Mouse (Mus musculus): ENCODE results near the gene Trpm8. TPM values are rescaled to one million over a fixed set of nuclear protein-coding genes. Genes with fewer than 3 reads are reported as not detected.

The Trpm8 gene
- polyA plus RNA-seq, 1 experiment from 2014 or later: not detected

DNA sequence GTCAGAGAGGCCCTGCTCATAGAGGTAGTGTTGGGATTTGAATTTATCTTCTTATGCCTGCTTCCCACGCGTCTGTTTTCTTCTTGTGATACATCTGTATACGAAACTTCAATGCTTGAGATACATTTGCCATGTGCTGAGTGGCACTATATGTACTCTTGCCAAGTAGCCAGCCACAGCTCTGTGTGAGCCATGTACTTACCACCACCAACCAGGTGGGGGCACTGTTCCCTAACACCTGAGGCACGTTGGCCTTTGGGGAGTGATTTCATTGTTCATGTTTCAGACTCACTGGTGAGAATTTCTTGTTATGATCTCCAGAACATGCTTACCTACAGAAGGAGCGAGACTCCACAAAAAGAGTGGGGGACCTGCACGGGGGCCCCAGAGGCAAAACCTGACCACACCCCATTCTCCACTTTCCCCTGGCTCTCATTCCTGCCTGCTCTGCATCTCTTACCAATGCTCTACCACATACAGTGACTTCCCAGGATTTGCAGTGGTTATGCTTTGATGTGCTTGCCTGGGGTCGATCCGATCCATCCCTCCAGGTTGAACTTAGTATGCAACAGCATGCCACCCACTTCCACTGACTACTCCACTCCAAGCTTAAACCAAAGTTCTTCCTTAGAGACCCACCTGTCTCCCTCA, 147.3 kb downstream of the Trpm8 start:
- no peak overlapping the region for H3K4me2 ChIP-seq (replicated peaks)
- no peaks in the 10 kb centered on the region for H3K27me3 ChIP-seq (replicated peaks)
- H3K4me1 ChIP-seq: 0 out of 2 replicates have a peak, but pooled peaks cover 5% of the 10 kb centered on the region
- H3K36me3 ChIP-seq: no peaks in the 10 kb centered on the region
- no peak overlapping the region for H3K4me3 ChIP-seq
- peak; percentile 66; the same call in 1 of the 2 replicates for ATAC-seq (ENCODE audit: low FRiP score, low read depth)
- WGBS: 24% methylated on average over 8 of the region's 8 CpGs
- H3K27ac ChIP-seq: no peak overlapping the region
- no peaks in the 10 kb centered on the region for H3K9me3 ChIP-seq
- no peak overlapping the region for H3K9ac ChIP-seq

DNA sequence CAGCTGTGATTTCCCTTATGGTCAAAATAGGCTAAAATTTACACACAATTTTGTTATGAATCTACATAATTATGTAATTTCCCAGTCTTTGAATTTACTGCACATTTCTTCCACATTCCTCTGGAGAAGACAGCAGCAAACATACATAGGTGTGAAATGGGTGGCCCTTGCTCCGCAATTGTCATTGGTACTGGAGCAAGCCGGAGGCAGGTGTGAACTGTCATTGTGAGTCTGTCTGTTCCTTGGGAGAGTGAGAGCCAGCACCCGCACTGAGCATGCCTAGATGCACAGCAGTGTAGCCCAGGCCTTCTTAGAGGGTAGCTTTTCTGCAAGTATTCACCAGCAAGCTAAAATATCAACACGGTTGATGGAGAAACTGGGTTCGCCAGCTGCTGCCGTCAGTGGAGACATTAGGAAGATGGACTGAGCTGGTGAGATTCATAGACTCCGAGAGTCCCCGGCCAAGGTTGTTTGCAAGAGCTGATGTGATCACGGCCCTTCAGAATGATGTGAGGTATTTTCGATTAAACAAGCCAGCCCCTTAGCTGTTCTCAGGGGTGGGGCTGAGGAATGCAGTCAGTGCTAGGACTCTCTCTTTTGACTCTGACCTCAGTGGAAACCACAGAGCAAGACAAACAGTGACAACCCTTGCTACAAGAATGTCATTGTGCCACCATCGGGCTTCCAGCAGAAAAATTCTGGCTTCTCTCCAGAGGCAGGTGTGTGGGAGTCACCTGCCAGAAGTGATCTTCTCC, 150.7 kb downstream of the Trpm8 start:
- no peak overlapping the region for H3K4me3 ChIP-seq
- 78% methylated on average over 11 of the region's 11 CpGs for WGBS

DNA sequence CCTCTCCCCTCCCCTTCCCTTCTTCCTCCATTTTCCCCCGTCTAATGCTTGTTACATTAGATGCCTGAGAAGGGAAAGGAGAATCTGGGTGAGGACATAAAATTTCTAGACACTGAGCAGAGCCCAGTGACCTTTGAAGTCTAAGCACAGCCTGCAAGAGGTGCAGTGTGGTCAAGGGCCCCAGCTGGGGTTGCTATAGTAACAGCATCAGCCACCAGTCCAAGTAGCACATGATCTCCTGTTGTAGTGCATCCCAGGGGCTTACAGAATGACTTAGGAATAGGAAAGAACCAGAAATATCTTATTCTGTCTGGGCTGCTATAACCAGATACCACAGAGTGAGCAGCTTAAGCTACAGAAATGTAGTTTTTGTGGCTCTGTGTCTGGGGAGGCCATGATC, 152.0 kb downstream of the Trpm8 start:
- Histone ChIP-seq H3K4me1 (0 out of 2 replicates have a peak, but pooled peaks cover 5% of the 10 kb centered on the region), H3K4me3 (no peak overlapping the region), H3K9me3 (no peaks in the 10 kb centered on the region), H3K4me2 (replicated peaks) (no peak overlapping the region), H3K27ac (no peak overlapping the region), H3K9ac (no peak overlapping the region), H3K36me3 (no peaks in the 10 kb centered on the region), H3K27me3 (replicated peaks) (no peaks in the 10 kb centered on the region)
- ATAC-seq (ENCODE audit: low FRiP score, low read depth): no peak
- WGBS: 15% methylated on average over 1 of the region's 1 CpGs

More for the DNA sequence above, 150.7 kb downstream of the Trpm8 start:
- no peaks in the 10 kb centered on the region for H3K36me3 ChIP-seq
- H3K27ac ChIP-seq: no peak overlapping the region
- H3K4me2 ChIP-seq (replicated peaks): no peak overlapping the region
- H3K4me1 ChIP-seq: 0 out of 2 replicates have a peak, but pooled peaks cover 5% of the 10 kb centered on the region
- no peaks in the 10 kb centered on the region for H3K27me3 ChIP-seq (replicated peaks)
- H3K9ac ChIP-seq: no peak overlapping the region
- H3K9me3 ChIP-seq: no peaks in the 10 kb centered on the region
- no peak for ATAC-seq (ENCODE audit: low FRiP score, low read depth)

DNA sequence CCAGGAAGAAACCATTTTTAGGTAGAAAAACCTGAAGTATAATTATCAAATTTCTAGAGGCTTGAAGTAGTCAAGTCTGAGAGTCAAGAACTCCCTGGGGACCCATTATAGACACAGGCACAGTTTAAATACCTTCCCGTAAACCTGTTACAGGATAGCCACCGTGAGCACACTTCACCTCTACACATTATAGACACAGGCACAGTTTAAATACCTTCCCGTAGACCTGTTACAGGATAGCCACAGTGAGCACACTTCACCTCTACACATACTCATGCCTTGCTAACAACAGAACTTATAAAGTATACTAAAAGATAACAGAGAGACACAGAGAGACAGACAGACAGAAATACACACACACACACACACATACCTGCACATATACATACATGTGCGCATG, 153.8 kb downstream of the Trpm8 start:
- 79% methylated on average over 4 of the region's 4 CpGs for WGBS
- Histone ChIP-seq H3K27me3 (replicated peaks) (no peaks in the 10 kb centered on the region), H3K36me3 (no peaks in the 10 kb centered on the region), H3K27ac (no peak overlapping the region), H3K9ac (no peak overlapping the region), H3K4me1 (0 out of 2 replicates have a peak, but pooled peaks cover 5% of the 10 kb centered on the region), H3K4me3 (no peak overlapping the region), H3K9me3 (no peaks in the 10 kb centered on the region), H3K4me2 (replicated peaks) (no peak overlapping the region)
- no peak for ATAC-seq (ENCODE audit: low FRiP score, low read depth)

DNA sequence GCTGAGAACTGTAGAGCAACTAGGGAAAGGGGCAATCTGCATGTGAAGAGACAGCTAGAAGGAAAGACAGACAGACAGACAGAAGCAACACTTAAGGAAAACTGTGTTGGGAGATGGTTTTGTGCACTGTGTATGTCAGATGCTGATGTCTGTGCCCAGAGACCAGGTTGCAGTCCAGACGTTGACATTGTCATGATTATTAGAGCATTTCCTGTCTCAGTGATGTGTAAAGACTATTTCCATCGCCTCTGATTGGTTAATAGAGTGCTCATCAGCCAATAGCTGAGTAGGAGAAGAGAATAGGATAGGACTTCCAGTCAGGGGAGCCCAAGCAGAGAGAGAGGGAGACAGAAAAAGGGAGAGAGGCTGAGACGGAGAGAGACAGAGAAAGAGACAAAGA, 155.1 kb downstream of the Trpm8 start:
- ATAC-seq (ENCODE audit: low FRiP score, low read depth): no peak
- Histone ChIP-seq H3K4me3 (no peak overlapping the region), H3K4me2 (replicated peaks) (no peak overlapping the region), H3K36me3 (no peaks in the 10 kb centered on the region), H3K9me3 (no peaks in the 10 kb centered on the region), H3K27me3 (replicated peaks) (no peaks in the 10 kb centered on the region), H3K27ac (no peak overlapping the region), H3K4me1 (0 out of 2 replicates have a peak, but pooled peaks cover 5% of the 10 kb centered on the region), H3K9ac (no peak overlapping the region)
- 45% methylated on average over 3 of the region's 3 CpGs for WGBS

DNA sequence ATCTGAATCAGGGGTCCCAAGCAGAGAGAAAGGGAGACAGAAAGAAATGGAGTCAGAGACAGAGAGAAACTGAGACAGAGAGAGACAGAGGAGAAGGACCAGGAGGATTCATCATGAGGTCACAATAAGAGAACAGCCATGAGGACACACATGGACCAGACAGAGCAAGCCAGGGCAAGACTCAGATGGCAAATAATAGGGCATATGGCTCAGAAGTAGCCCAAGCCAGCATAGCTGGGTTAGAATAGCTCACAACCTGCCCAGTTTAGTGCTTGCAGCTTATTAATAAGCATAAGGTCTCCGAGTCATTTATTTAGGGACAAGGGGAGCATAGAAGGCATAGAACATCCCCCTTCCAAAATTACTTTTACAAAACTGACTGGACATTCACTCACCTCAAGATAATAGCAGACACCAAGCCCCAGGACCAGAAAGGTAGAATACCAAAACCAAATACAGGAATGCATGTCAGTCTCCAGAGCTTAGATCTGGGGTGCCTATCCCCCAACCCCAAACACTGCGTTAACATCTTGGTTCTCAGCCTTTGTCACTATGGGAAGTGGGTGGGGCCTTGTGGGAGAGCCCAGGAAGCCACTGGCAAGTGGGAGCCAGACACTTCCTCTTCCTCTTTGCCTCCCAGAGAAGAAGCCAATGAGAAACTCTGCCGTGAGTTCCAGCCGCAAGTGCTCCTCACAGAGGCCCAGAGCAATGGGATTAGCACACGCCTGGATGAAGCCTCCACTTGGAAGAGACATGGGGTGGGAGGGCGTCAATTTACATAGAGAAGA, 155.8 kb downstream of the Trpm8 start:
- Histone ChIP-seq H3K9me3 (no peaks in the 10 kb centered on the region), H3K4me1 (0 out of 2 replicates have a peak, but pooled peaks cover 5% of the 10 kb centered on the region), H3K4me3 (no peak overlapping the region), H3K9ac (no peak overlapping the region), H3K36me3 (no peaks in the 10 kb centered on the region), H3K27ac (no peak overlapping the region), H3K27me3 (replicated peaks) (no peaks in the 10 kb centered on the region), H3K4me2 (replicated peaks) (no peak overlapping the region)
- no peak for ATAC-seq (ENCODE audit: low FRiP score, low read depth)
- 74% methylated on average over 6 of the region's 6 CpGs for WGBS

DNA sequence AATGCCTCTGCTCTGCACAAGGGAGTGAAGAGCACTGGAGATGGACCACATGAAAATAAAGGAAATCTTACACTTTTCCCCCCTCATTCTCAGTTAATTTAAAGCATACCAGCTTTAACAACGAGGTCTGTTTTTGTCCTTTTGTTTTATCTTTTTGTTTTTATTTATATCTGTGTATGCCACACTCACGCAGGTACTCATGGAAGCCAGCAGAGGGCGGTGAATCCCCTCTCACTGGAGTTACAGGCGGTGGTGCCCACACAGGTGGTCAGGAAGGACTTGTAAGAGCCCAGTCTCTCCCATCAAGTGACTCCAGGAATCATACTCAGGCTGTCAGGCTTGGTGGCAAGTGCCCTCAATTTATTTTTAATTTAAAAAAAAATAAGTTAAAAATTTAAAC, 156.6 kb downstream of the Trpm8 start:
- Histone ChIP-seq H3K9ac (no peak overlapping the region), H3K4me1 (0 out of 2 replicates have a peak, but pooled peaks cover 5% of the 10 kb centered on the region), H3K36me3 (no peaks in the 10 kb centered on the region), H3K4me2 (replicated peaks) (no peak overlapping the region), H3K27me3 (replicated peaks) (no peaks in the 10 kb centered on the region), H3K9me3 (no peaks in the 10 kb centered on the region), H3K27ac (no peak overlapping the region), H3K4me3 (no peak overlapping the region)
- 76% methylated on average over 4 of the region's 4 CpGs for WGBS
- no peak for ATAC-seq (ENCODE audit: low FRiP score, low read depth)

DNA sequence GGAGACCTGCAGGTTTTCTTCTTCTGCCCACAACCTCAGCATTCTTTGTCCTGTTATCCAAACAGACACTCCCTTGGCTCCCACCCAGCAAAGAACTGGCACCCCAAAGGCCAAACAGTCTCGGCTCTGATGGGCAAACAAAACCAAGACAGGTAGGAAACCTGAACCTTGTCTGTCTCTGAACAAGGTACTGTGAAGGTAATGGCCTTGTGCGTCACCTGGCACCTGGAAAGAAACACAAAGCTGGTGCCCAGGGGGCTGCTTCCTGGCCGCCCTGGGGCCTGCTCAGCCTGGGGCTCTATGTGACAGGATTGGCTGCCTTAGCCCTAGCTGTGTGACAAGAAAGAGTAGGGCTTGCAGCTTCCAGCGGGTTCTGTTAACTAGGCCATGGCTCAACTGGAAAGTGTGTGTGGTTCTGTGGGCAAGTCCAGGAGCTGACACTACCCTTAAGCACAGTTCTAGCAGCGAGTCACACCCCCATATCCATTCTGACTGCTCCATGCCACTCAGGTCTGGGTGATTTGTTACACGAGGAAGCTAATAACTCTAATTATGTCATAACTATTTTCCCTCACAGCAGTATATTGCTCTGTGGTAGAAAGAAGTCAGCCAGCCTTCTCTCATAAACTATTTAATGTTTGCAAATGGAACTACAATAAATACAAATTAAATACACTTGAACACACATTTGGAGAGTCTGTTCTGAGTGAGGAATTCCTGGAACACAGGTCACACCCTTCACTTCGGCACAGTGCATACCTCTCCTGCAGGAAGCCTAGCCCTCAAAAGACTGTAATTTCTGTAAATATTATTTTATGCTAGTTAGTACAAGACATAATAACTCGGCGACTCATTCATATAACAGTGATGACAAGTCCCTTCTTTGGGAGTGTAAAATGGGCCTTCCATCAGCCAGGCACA, 160.0 kb downstream of the Trpm8 start:
- Histone ChIP-seq H3K4me1 (no peaks in the 10 kb centered on the region), H3K27me3 (replicated peaks) (no peaks in the 10 kb centered on the region), H3K4me2 (replicated peaks) (no peak overlapping the region), H3K9me3 (no peaks in the 10 kb centered on the region), H3K27ac (no peak overlapping the region), H3K9ac (no peak overlapping the region), H3K36me3 (no peaks in the 10 kb centered on the region), H3K4me3 (no peak overlapping the region)
- WGBS: 80% methylated on average over 9 of the region's 9 CpGs
- ATAC-seq (ENCODE audit: low FRiP score, low read depth): no peak

Other genes starting within 250 kb of the Trpm8 start
- not detected in 2 replicates for gene Ugt1a10, start 222.3 kb upstream of the Trpm8 start, polyA plus RNA-seq (2016; fragmentation: Nextera tagmentation; extraction: Ambion mirVana)
- gene Ugt1a9, start 206.9 kb upstream of the Trpm8 start, polyA plus RNA-seq (2016; fragmentation: Nextera tagmentation; extraction: Ambion mirVana): not detected in 2 replicates
- gene Ugt1a8, start 189.8 kb upstream of the Trpm8 start, polyA plus RNA-seq (2016; fragmentation: Nextera tagmentation; extraction: Ambion mirVana): not detected in 2 replicates
- gene Ugt1a7c, start 182.6 kb upstream of the Trpm8 start, polyA plus RNA-seq (2016; fragmentation: Nextera tagmentation; extraction: Ambion mirVana): 0.79 and 0.98 TPM in 2 replicates
- gene Ugt1a6b, start 174.4 kb upstream of the Trpm8 start, polyA plus RNA-seq (2016; fragmentation: Nextera tagmentation; extraction: Ambion mirVana): not detected in 2 replicates
- 0.09 and 0.65 TPM in 2 replicates for gene Ugt1a6a, start 142.9 kb upstream of the Trpm8 start, polyA plus RNA-seq (2016; fragmentation: Nextera tagmentation; extraction: Ambion mirVana)
- gene Ugt1a5, start 111.6 kb upstream of the Trpm8 start, polyA plus RNA-seq (2016; fragmentation: Nextera tagmentation; extraction: Ambion mirVana): not detected in 2 replicates
- not detected in 2 replicates for gene Ugt1a2, start 77.1 kb upstream of the Trpm8 start, polyA plus RNA-seq (2016; fragmentation: Nextera tagmentation; extraction: Ambion mirVana)
- gene Dnajb3, start 71.9 kb upstream of the Trpm8 start, polyA plus RNA-seq (2016; fragmentation: Nextera tagmentation; extraction: Ambion mirVana): 16.4 and 17.7 TPM in 2 replicates
- gene Ugt1a1, start 65.7 kb upstream of the Trpm8 start, polyA plus RNA-seq (2016; fragmentation: Nextera tagmentation; extraction: Ambion mirVana): not detected in 2 replicates
- 1.3 and 1.5 TPM in 2 replicates for gene Mroh2a, start 50.7 kb upstream of the Trpm8 start, polyA plus RNA-seq (2016; fragmentation: Nextera tagmentation; extraction: Ambion mirVana)
- gene Hjurp, start within 50 bp of the Trpm8 start, polyA plus RNA-seq (2016; fragmentation: Nextera tagmentation; extraction: Ambion mirVana): 134 and 135 TPM in 2 replicates
- gene Spp2, start 129.3 kb downstream of the Trpm8 start, polyA plus RNA-seq (2016; fragmentation: Nextera tagmentation; extraction: Ambion mirVana): not detected in 2 replicates
- not detected in 2 replicates for gene Glrp1, start 232.4 kb downstream of the Trpm8 start, polyA plus RNA-seq (2016; fragmentation: Nextera tagmentation; extraction: Ambion mirVana)

Measured in neural tube, embryonic 12.5 days (tissue).